Mouse (Mus musculus) ES-E14 (cell line): ENCODE results near the gene Rbl2. TPM values are rescaled to one million over a fixed set of nuclear protein-coding genes. Genes with fewer than 3 reads are reported as not detected.

Source experiments
- DNase-seq: peaks from one replicate; pipeline ENCODE4 v3.0.0-alpha.2; 2013; ENCODE audit warnings: low read depth, low spot score
- H3K27ac ChIP-seq: 2 replicates; pipeline ENCODE4 v1.5.1; 2012; ENCODE audit warnings: low read depth, mild to moderate bottlenecking, low read length, moderate library complexity, mixed read lengths; ENCODE audit not compliant: poor library complexity, insufficient read depth, severe bottlenecking
- H3K36me3 ChIP-seq: 2 replicates; pipeline ENCODE4 v1.6.1; 2012; ENCODE audit warnings: mild to moderate bottlenecking, low read length, moderate library complexity, mixed read lengths; ENCODE audit not compliant: control insufficient read depth, poor library complexity, insufficient read depth, severe bottlenecking
- H3K4me1 ChIP-seq, 2 experiments: fragments of 150-350 bp in 1 of 2; sonication (generic) in 1 of 2; 2 replicates each; pipeline ENCODE4 v1.6.1; 2012; ENCODE audit warnings: low read length in 2 of 2, mild to moderate bottlenecking in 1 of 2, mixed read lengths in 1 of 2; ENCODE audit not compliant: control insufficient read depth in 2 of 2, insufficient read depth in 2 of 2, poor library complexity in 1 of 2
- H3K4me3 ChIP-seq, 2 experiments: fragments of 150-350 bp in 1 of 2; sonication (generic) in 1 of 2; 2 replicates each; pipeline ENCODE4 v1.5.1; 2012; ENCODE audit warnings: low read length in 2 of 2, low read depth in 1 of 2, mild to moderate bottlenecking in 1 of 2, mixed read lengths in 1 of 2; ENCODE audit not compliant: insufficient read depth in 1 of 2, poor library complexity in 1 of 2, severe bottlenecking in 1 of 2
- H3K9ac ChIP-seq: 2 replicates; pipeline ENCODE4 v1.6.1; 2012; ENCODE audit warnings: low read depth, mild to moderate bottlenecking, low read length, mixed read lengths; ENCODE audit not compliant: poor library complexity, insufficient read depth, severe bottlenecking
- H3K9me3 ChIP-seq: fragments of 150-350 bp; sonication (generic); 2 replicates; pipeline ENCODE4 v1.6.1; 2012; ENCODE audit warnings: low read depth, mild to moderate bottlenecking, low read length; ENCODE audit not compliant: control insufficient read depth, insufficient read depth
- CHD2 ChIP-seq: IDR thresholded peaks from 2 replicates; pipeline ENCODE4 v1.6.1; 2014; ENCODE audit warnings: mild to moderate bottlenecking, low read depth, low read length, inconsistent platforms
- HCFC1 ChIP-seq: IDR thresholded peaks from 2 replicates; pipeline ENCODE4 v1.6.1; 2012; ENCODE audit warnings: low read length, inconsistent platforms, borderline replicate concordance; ENCODE audit not compliant: insufficient read depth
- MAFK ChIP-seq: IDR thresholded peaks from 2 replicates; pipeline ENCODE4 v1.6.1; 2014; ENCODE audit warnings: mild to moderate bottlenecking, low read depth, low read length, inconsistent platforms; ENCODE audit not compliant: insufficient read depth
- ZC3H11A ChIP-seq: IDR thresholded peaks from 2 replicates; pipeline ENCODE4 v1.6.1; 2012; ENCODE audit warnings: low read depth, mild to moderate bottlenecking, inconsistent platforms, low read length, borderline replicate concordance
- ZNF384 ChIP-seq: IDR thresholded peaks from 2 replicates; pipeline ENCODE4 v1.6.1; 2012; ENCODE audit warnings: low read depth, low read length, inconsistent platforms
- in situ Hi-C, 2 experiments: fragments of 600-800 bp; cut with MboI; formaldehyde crosslinking; loops; one replicate each; pipeline ENCODE4 v1.15.1; 2025; ENCODE audit warnings: low sequenced_read_pairs in 2 of 2, inconsistent platforms in 1 of 2; ENCODE audit not compliant: unreplicated experiment in 2 of 2
- total RNA-seq: library from RNA; depleted of rRNA; stranded (reverse); fragments of 300-350 nt; gene quantifications from 2 replicates; pipeline ENCODE4 v1.2.3, GENCODE M21; 2012

Gene Rbl2
- total RNA-seq, 1 experiment, result 7.7 TPM

- DNase-seq, result no peak
- in situ Hi-C loops, result no loop called here
- no peak overlapping the region for H3K4me3 ChIP-seq
- H3K27ac ChIP-seq, result no peak overlapping the region
- H3K9ac ChIP-seq, result no peak overlapping the region
- no peaks in the 10 kb centered on the region for H3K9me3 ChIP-seq
- TF ChIP-seq HCFC1, result no peak
- no peak for TF ChIP-seq ZC3H11A
- no peak for TF ChIP-seq ZNF384
- no peak for TF ChIP-seq CHD2
- TF ChIP-seq MAFK, result no peak
- peaks cover 10% of the 10 kb centered on the region for H3K36me3 ChIP-seq
- H3K4me1 ChIP-seq, result no peaks in the 10 kb centered on the region
Observed at GRCm38 (mm10) chr8:91088452-91088851, 18.6 kb downstream of the Rbl2 start.

- DNase-seq, result no peak
- TF ChIP-seq HCFC1, result no peak
- TF ChIP-seq CHD2, result no peak
- TF ChIP-seq ZC3H11A, result no peak
- no peak for TF ChIP-seq ZNF384
- TF ChIP-seq MAFK, result no peak
- H3K9ac ChIP-seq, result no peak overlapping the region
Observed at GRCm38 (mm10) chr8:91089601-91090000, 19.7 kb downstream of the Rbl2 start.

GRCm38 (mm10) chr8:91094135-91094534 is 24.3 kb downstream of the Rbl2 start:
- in situ Hi-C loops, result no loop called here
- Histone ChIP-seq H3K9me3 (no peaks in the 10 kb centered on the region), H3K4me1 (no peaks in the 10 kb centered on the region), H3K36me3 (peaks cover 4% of the 10 kb centered on the region), H3K27ac (no peak overlapping the region), H3K9ac (no peak overlapping the region), H3K4me3 (no peak overlapping the region)
- no peak for DNase-seq
- no peak for TF ChIP-seq ZC3H11A
- no peak for TF ChIP-seq CHD2
- no peak for TF ChIP-seq ZNF384
- TF ChIP-seq MAFK, result no peak
- no peak for TF ChIP-seq HCFC1

More at GRCm38 (mm10) chr8:91089601-91090000, 19.7 kb downstream of the Rbl2 start:
- in situ Hi-C loops, result no loop called here
- H3K36me3 ChIP-seq, result peaks cover 10% of the 10 kb centered on the region
- H3K4me3 ChIP-seq, result no peak overlapping the region
- H3K4me1 ChIP-seq, result no peaks in the 10 kb centered on the region
- H3K27ac ChIP-seq, result no peak overlapping the region
- H3K9me3 ChIP-seq, result no peaks in the 10 kb centered on the region

- no peak overlapping the region for H3K27ac ChIP-seq
- in situ Hi-C loops, result no loop called here
- H3K9ac ChIP-seq, result no peak overlapping the region
- H3K9me3 ChIP-seq, result no peaks in the 10 kb centered on the region
- no peaks in the 10 kb centered on the region for H3K4me1 ChIP-seq
- H3K36me3 ChIP-seq, result peaks cover 3% of the 10 kb centered on the region; the same call in 1 of the 2 replicates
- no peak for DNase-seq
- no peak overlapping the region for H3K4me3 ChIP-seq
- TF ChIP-seq ZNF384 (no peak), MAFK (no peak)
Observed at GRCm38 (mm10) chr8:91098106-91098505, 28.2 kb downstream of the Rbl2 start.

GRCm38 (mm10) chr8:91106271-91106670 is 36.4 kb downstream of the Rbl2 start:
- Histone ChIP-seq H3K4me3 (no peak overlapping the region), H3K4me1 (no peaks in the 10 kb centered on the region), H3K9me3 (no peaks in the 10 kb centered on the region), H3K36me3 (peaks cover 9% of the 10 kb centered on the region), H3K9ac (no peak overlapping the region), H3K27ac (no peak overlapping the region)
- in situ Hi-C loops, result no loop called here
- no peak for DNase-seq
- TF ChIP-seq ZC3H11A, result no peak
- no peak for TF ChIP-seq CHD2
- TF ChIP-seq MAFK, result no peak
- TF ChIP-seq ZNF384, result no peak
